Mouse (Mus musculus): ENCODE measurements around the gene Ptprn2.

DNA sequence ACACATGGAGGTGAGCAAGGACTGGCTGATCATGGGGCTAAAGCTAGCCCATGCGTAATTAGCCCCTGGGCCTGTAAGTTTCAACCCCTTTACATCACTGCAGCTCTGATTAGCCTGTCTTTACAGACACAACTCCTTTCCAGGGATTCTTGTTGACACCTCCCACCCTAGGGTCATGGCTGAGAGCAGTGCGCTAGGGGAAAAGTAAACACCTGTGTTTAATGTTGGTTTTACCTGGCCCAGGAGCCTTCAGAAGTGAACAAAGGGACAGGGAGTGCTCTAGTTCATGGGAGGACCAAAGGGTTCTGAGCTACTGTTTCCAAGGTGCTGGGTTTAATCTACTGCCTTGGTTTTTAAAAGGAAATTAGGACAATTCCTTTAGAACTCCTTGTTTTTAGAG, 100.6 kb downstream of the Ptprn2 start:
- TF ChIP-seq TCF12 (IDR thresholded peaks at IDR 0.05; ENCODE audit: insufficient read depth, poor library complexity, severe bottlenecking), result no peak
- no peak for TF ChIP-seq POLR2AphosphoS2 (IDR thresholded peaks at IDR 0.05; ENCODE audit: insufficient read length, low read depth)
- TF ChIP-seq CEBPB (IDR thresholded peaks at IDR 0.05; ENCODE audit: insufficient read depth, poor library complexity, severe bottlenecking), result no peak
- TF ChIP-seq POLR2A (IDR thresholded peaks at IDR 0.05; ENCODE audit: insufficient read length, low read depth), result no peak
- no peak for TF ChIP-seq USF1 (IDR thresholded peaks at IDR 0.05; ENCODE audit: low read depth)
- TF ChIP-seq MAX (IDR thresholded peaks at IDR 0.05; ENCODE audit: low read depth), result no peak
- no peak for TF ChIP-seq MYOG (IDR thresholded peaks at IDR 0.05; ENCODE audit: control insufficient read depth in 1 of 3, insufficient read depth in 1 of 3, insufficient read length in 2 of 3, low read depth in 2 of 3)
- TF ChIP-seq E2F4 (IDR thresholded peaks at IDR 0.05; ENCODE audit: insufficient read depth), result no peak
- TF ChIP-seq MYOD1 (IDR thresholded peaks at IDR 0.05; ENCODE audit: control insufficient read depth in 1 of 3, insufficient read length in 2 of 3, low read depth in 2 of 3), result no peak
